ENCODE assay signal across 12 mouse cellular contexts in the genomic region with DNA sequence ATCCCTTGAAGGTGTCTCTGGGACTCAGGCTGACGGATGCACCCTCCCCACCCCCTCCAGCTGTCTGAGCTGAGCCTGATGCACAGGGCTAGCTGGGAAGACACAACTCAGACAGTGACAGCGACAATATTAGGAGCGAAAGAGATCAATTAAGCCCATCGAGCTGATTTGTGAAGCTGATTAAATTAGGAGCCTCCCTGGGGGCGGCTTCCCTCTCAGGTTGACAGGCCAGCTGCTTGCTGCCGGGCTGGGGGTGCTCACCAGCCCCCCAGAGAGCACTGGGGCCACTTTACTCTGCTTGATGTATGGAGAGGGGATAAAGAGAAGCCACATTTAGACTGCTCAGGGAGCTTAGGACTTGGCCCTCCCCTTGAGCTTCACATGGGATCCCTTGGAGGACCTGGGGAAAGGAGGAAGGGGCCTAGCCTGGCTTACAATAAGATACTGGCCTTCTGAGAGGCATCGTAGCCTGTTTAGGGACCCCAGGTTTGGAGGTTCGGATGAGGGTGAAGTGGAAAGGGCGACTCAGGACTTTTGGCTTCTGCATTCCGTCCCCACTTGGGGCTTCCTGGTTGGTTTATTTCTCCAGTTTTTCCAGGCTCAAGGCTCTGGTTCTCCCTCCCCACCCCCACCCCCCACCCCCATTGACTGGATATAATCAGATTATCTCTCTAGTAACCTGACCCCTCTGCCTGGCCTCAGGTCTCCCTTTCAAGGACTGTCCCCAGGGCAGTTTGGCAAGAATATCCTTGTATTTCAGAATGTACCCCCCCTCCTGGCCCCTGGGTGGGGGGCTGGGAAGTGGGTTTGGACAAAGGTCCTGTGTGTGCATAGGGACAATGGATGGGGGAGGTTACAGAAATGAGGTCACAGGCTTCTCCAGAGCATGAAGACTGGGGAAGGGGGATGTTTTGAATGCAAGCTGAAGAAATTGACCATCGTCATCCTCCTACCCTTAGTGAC.
A peak's percentile ranks its signal among the peaks of the same experiment; 100 is the strongest.
DNase-seq lines count a peak whose midpoint lies in the region; ATAC-seq and TF ChIP-seq lines count a peak whose summit lies in the region.
"Had no signal": no experiment of that assay in that cellular context is flagged by ENCODE, and none has a peak within 500 bp of the region (broad histone marks: within the 10 kb centered on the region; RNA-seq: fewer than 3 reads in every experiment).

No protein-coding gene starts in this region.

- no peaks in the 10 kb centered on the region for H3K36me3 ChIP-seq in intestine, embryonic 16.5 days (ENCODE audit: control insufficient read depth, insufficient read depth, low read length)
- H3K36me3 ChIP-seq in intestine, postnatal 0 days (ENCODE audit: control insufficient read depth, insufficient read depth): no peaks in the 10 kb centered on the region
- H3K36me3 ChIP-seq in forebrain, embryonic 11.5 days (ENCODE audit: control insufficient read depth, insufficient read depth, low read length): no peaks in the 10 kb centered on the region
- no peaks in the 10 kb centered on the region for H3K36me3 ChIP-seq in limb, embryonic 11.5 days (ENCODE audit: control insufficient read depth, insufficient read depth, low read length)

- H3K4me1 ChIP-seq in intestine, embryonic 16.5 days (ENCODE audit: control insufficient read depth, insufficient read depth, low read length): 0 out of 2 replicates have a peak, but pooled peaks cover 5% of the 10 kb centered on the region
- H3K4me1 ChIP-seq in intestine, postnatal 0 days (replicated peaks; ENCODE audit: control insufficient read depth, insufficient read depth, low read length): no peaks in the 10 kb centered on the region
- H3K4me1 ChIP-seq in forebrain, embryonic 11.5 days (replicated peaks; ENCODE audit: control insufficient read depth, insufficient read depth, low read length): peaks cover 19% of the 10 kb centered on the region
- H3K4me1 ChIP-seq in limb, embryonic 11.5 days (ENCODE audit: control insufficient read depth, insufficient read depth, low read length): peaks cover 19% of the 10 kb centered on the region
- H3K4me1 ChIP-seq in olfactory bulb, adult 2 months (ENCODE audit: control insufficient read depth, insufficient read depth, low read length): peaks cover 26% of the 10 kb centered on the region

- H3K9ac ChIP-seq in intestine, embryonic 16.5 days (ENCODE audit: low read depth, low read length): peak overlapping the region; percentile 11; the same call in 1 of the 2 replicates
- no peak overlapping the region for H3K9ac ChIP-seq in intestine, postnatal 0 days (ENCODE audit: low read depth, low read length)
- peak overlapping the region; percentile 39; the same call in 1 of the 2 replicates for H3K9ac ChIP-seq in forebrain, embryonic 11.5 days (ENCODE audit: low read length)
- peak overlapping the region; percentile 37; the same call in 1 of the 2 replicates for H3K9ac ChIP-seq in limb, embryonic 11.5 days (ENCODE audit: low read length)

- no peak overlapping the region for H3K27ac ChIP-seq in intestine, embryonic 16.5 days (ENCODE audit: low read length)
- no peak overlapping the region for H3K27ac ChIP-seq in intestine, postnatal 0 days (ENCODE audit: low read depth, low read length)
- peak overlapping the region; percentile 61 for H3K27ac ChIP-seq in forebrain, embryonic 11.5 days (ENCODE audit: low read depth, low read length)
- H3K27ac ChIP-seq in limb, embryonic 11.5 days (replicated peaks; ENCODE audit: low read depth, low read length): no peak overlapping the region
- H3K27ac ChIP-seq in olfactory bulb, adult 2 months (ENCODE audit: insufficient read depth, low read depth, low read length): 0 out of 2 replicates have a peak overlapping the region, but pooled peaks have one; percentile 14

- no peaks in the 10 kb centered on the region for H3K9me3 ChIP-seq in intestine, embryonic 16.5 days (ENCODE audit: control insufficient read depth, low read length)
- no peaks in the 10 kb centered on the region for H3K9me3 ChIP-seq in intestine, postnatal 0 days (ENCODE audit: control insufficient read depth)
- no peaks in the 10 kb centered on the region for H3K9me3 ChIP-seq in forebrain, embryonic 11.5 days (ENCODE audit: control insufficient read depth, low read length)
- no peaks in the 10 kb centered on the region for H3K9me3 ChIP-seq in limb, embryonic 11.5 days (ENCODE audit: control insufficient read depth, low read length)

- H3K4me3 ChIP-seq in intestine, embryonic 16.5 days (ENCODE audit: low read length): no peak overlapping the region
- no peak overlapping the region for H3K4me3 ChIP-seq in intestine, postnatal 0 days (ENCODE audit: low read depth, low read length)
- H3K4me3 ChIP-seq in forebrain, embryonic 11.5 days (ENCODE audit: low read depth, low read length): no peak overlapping the region
- no peak overlapping the region for H3K4me3 ChIP-seq in limb, embryonic 11.5 days (ENCODE audit: low read depth, low read length)
- no peak overlapping the region for H3K4me3 ChIP-seq in olfactory bulb, adult 2 months (ENCODE audit: insufficient read depth, low read depth, low read length)

- ATAC-seq in intestine, embryonic 16.5 days: no peak
- no peak for ATAC-seq in intestine, postnatal 0 days
- peak; percentile 75 for ATAC-seq in forebrain, embryonic 11.5 days (replicated peaks; ENCODE audit: low FRiP score)
- no peak for ATAC-seq in limb, embryonic 11.5 days (ENCODE audit: insufficient number of reproducible peaks, low FRiP score, low TSS enrichment, low read depth)

- H3K27me3 ChIP-seq in intestine, embryonic 16.5 days (replicated peaks; ENCODE audit: control insufficient read depth, insufficient read depth, low read length): no peaks in the 10 kb centered on the region
- H3K27me3 ChIP-seq in intestine, postnatal 0 days (replicated peaks; ENCODE audit: control insufficient read depth, insufficient read depth, low read length): no peaks in the 10 kb centered on the region
- no peaks in the 10 kb centered on the region for H3K27me3 ChIP-seq in forebrain, embryonic 11.5 days (ENCODE audit: control insufficient read depth, insufficient read depth, low read length)
- H3K27me3 ChIP-seq in limb, embryonic 11.5 days (ENCODE audit: control insufficient read depth, insufficient read depth, low read length): no peaks in the 10 kb centered on the region

- intact Hi-C loops in left cerebral cortex, postnatal 36 days (cut with DNase I): loop anchor here (10.0 kb wide), 2 partner anchors 265 to 605 kb away; no protein-coding TSS in a partner anchor

- H3K4me2 ChIP-seq in intestine, embryonic 16.5 days (ENCODE audit: low read depth, low read length): no peak overlapping the region
- no peak overlapping the region for H3K4me2 ChIP-seq in intestine, postnatal 0 days (replicated peaks; ENCODE audit: low read depth)
- H3K4me2 ChIP-seq in forebrain, embryonic 11.5 days (ENCODE audit: low read depth, low read length, severe bottlenecking): no peak overlapping the region
- H3K4me2 ChIP-seq in limb, embryonic 11.5 days (ENCODE audit: low read depth, severe bottlenecking): no peak overlapping the region

- no peak for TF ChIP-seq POLR2A in olfactory bulb, adult 2 months (IDR thresholded peaks at IDR 0.05; ENCODE audit: insufficient read depth, low read depth, low read length)

- WGBS in intestine, embryonic 16.5 days: 49% methylated on average over 11 of the region's 11 CpGs
- WGBS in intestine, postnatal 0 days: 55% methylated on average over 11 of the region's 11 CpGs
- WGBS in forebrain, embryonic 11.5 days: 7% methylated on average over 11 of the region's 11 CpGs
- 37% methylated on average over 11 of the region's 11 CpGs for WGBS in limb, embryonic 11.5 days
- 60% methylated on average over 11 of the region's 11 CpGs for WGBS in olfactory bulb, adult 2 months

- peak; percentile 75 for DNase-seq in forebrain, embryonic 11.5 days (ENCODE audit: low spot score)
- no peak for DNase-seq in limb, embryonic 11.5 days (ENCODE audit: low spot score)
- DNase-seq in left cerebral cortex, postnatal 36 days (ENCODE audit: low spot score in 2 of 2): no peak
- no peak for DNase-seq in kidney, postnatal 25 days
- DNase-seq in gastrocnemius, postnatal 10 days: no peak
- DNase-seq: cerebellum, adult 11 months; gastrocnemius, postnatal 25 days; left cerebral cortex, postnatal 4 days; lung, adult 2 months had no signal

- TF ChIP-seq CTCF in intestine, postnatal 0 days (IDR thresholded peaks at IDR 0.05; ENCODE audit: low read depth): no peak
- no peak for TF ChIP-seq CTCF in olfactory bulb, adult 2 months (IDR thresholded peaks at IDR 0.05; ENCODE audit: insufficient read depth, low read depth, low read length)

Comparison
In these comparisons a context has a peak if more than half of its experiments do, and no peak if none do; other contexts are left out.
1. H3K27ac ChIP-seq: peak in forebrain, embryonic 11.5 days (single experiment) and olfactory bulb, adult 2 months (single experiment); none in intestine, embryonic 16.5 days (single experiment), intestine, postnatal 0 days (single experiment) and limb, embryonic 11.5 days (single experiment).